Mouse (Mus musculus): ENCODE data around the gene Gas8. TPM values are rescaled to one million over a fixed set of nuclear protein-coding genes. Genes with fewer than 3 reads are reported as not detected.
"Not testable (repeated sequence)": the region's sequence is repeated elsewhere in the genome, so short reads cannot be mapped to it uniquely, and the experiment has no call there.

Gene Gas8
- polyA plus RNA-seq (2015; fragmentation: Nextera tagmentation; extraction: Ambion mirVana), result 39.0 and 43.3 TPM in 2 replicates

DNA sequence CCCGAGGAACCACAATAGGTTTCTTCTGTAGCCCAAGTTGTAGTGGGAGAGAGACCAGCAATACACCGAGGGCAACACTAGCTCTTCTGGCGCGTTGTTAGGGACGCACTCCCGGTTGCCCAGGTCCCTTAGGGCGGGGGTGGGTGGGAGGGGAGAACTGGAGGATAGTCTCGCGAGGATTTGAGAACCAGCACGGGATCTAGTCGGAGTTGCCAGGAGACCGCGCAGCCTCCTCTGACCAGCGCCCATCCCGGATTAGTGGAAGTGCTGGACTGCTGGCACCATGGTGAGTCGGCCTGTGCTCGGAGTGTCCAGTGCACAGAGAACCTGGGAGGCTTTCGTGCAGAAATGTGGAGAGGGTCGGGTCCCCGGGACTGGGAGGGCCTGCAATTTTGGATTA, at the start of gene Gas8:
TSS of gene Gas8 (plus strand) at position 168 of the 400 bp plus-strand sequence.
- no peaks in the 10 kb centered on the region for H3K9me3 ChIP-seq
- peak within 1 kb of the TSS; percentile 62 for H3K4me3 ChIP-seq
- H3K9ac ChIP-seq, result peak within 1 kb of the TSS; percentile 66
- 0% methylated on average over 20 of the region's 20 CpGs for WGBS
- H3K4me1 ChIP-seq (replicated peaks), result peaks cover 36% of the 10 kb centered on the region
- H3K27me3 ChIP-seq, result no peaks in the 10 kb centered on the region
- H3K4me2 ChIP-seq, result peak within 1 kb of the TSS; percentile 77
- H3K36me3 ChIP-seq, result peaks cover 22% of the 10 kb centered on the region
- H3K27ac ChIP-seq (replicated peaks), result peak within 1 kb of the TSS; percentile 74
- ATAC-seq (ENCODE audit: low FRiP score, low read depth), result peak; percentile 89

DNA sequence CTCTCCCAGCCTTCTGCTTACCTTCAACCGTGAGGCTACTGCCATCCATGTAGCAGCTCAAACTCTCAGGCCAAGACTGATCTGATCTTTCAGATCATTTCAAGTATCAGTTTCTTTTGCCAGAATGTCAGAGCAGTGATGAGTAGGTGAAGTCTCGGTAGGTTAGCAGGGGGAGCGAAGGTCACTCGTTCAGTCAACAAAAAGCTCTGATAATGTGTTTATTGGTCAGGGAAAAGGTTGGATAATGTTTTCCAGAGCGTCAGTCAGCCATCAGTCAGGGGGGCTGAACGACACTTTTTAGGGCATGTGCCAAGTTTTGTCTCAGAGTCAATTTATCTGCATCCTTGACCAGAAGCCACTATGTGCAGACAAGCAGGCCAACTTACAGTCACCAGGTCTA, 45.6 kb upstream of the Gas8 start:
- H3K4me2 ChIP-seq; H3K36me3 ChIP-seq; ATAC-seq (ENCODE audit: low FRiP score, low read depth); H3K9me3 ChIP-seq; H3K4me3 ChIP-seq; H3K27ac ChIP-seq (replicated peaks); H3K4me1 ChIP-seq (replicated peaks); H3K9ac ChIP-seq; H3K27me3 ChIP-seq: not testable (repeated sequence)
- WGBS, result 77% methylated on average over 6 of the region's 6 CpGs

DNA sequence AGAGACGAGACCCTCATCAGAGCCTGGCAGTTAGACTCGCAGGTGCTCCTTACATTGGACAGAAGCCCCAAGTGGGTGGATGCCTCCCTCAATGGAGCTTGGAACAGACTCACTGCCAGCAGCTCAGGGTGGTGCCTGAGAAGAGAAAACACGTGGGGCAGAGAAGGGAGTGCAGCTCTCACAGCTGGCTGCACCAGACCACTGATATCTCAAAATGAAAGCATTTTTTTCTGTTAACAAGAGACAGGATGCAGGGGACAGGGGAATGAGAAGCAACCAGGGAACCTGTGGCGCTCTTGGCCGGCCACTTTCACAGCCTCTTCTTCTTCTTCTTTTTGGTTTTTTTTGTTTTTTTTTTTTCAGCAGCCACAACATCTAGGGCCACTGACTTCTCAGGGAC, 44.1 kb upstream of the Gas8 start:
- H3K9me3 ChIP-seq; H3K4me3 ChIP-seq; H3K27ac ChIP-seq (replicated peaks); H3K36me3 ChIP-seq; ATAC-seq (ENCODE audit: low FRiP score, low read depth); H3K27me3 ChIP-seq; H3K9ac ChIP-seq; H3K4me2 ChIP-seq: not testable (repeated sequence)
- WGBS, result 74% methylated on average over 5 of the region's 5 CpGs
- H3K4me1 ChIP-seq (replicated peaks), result peaks cover 19% of the 10 kb centered on the region

DNA sequence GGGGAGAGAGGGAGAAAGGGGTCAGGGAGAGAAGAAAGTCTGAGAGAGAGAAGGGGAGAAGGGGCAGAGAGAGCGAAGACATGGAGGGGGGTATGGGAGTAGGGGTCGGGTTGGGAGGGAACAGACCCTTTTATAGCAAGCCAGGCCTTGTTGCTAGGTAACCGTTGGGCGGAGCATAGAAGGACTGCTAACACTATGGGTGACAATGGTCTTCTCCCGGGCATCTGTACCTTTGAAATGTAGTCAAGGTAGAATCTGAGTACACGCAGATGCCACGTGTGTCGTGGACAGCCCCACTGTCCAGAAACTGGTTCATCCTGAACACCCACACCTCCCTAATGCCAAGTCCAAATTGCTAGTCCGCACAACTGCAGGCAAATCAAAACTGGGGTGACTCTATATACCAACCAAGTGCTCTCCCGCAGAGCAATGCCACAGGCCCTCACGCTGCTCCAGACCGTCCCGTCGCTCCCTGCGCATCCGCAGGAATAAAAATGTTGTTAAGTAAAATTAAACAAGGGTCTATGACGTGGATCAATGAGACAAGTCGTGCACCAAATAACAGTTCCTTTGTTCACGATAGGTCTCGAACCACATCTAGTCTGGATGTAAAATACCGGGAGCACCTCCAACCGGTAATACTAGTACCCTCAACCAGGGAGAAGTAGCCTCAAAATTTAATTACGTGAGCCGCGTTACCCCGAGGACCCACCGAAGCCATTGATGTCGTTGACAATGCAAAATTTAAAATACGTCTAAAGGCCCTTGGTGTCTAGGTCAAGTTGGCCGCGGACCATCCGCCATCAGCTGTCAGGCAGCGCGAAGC, 41.5 kb upstream of the Gas8 start:
- 6% methylated on average over 34 of the region's 34 CpGs for WGBS
- Histone ChIP-seq H3K27ac (replicated peaks) (peak overlapping the region; percentile 99), H3K36me3 (peaks cover 20% of the 10 kb centered on the region), H3K4me1 (replicated peaks) (peaks cover 25% of the 10 kb centered on the region), H3K27me3 (no peaks in the 10 kb centered on the region), H3K4me3 (peak overlapping the region; percentile 90), H3K4me2 (peak overlapping the region; percentile 85), H3K9me3 (no peaks in the 10 kb centered on the region), H3K9ac (peak overlapping the region; percentile 87)
- ATAC-seq (ENCODE audit: low FRiP score, low read depth), result peak; percentile 75

DNA sequence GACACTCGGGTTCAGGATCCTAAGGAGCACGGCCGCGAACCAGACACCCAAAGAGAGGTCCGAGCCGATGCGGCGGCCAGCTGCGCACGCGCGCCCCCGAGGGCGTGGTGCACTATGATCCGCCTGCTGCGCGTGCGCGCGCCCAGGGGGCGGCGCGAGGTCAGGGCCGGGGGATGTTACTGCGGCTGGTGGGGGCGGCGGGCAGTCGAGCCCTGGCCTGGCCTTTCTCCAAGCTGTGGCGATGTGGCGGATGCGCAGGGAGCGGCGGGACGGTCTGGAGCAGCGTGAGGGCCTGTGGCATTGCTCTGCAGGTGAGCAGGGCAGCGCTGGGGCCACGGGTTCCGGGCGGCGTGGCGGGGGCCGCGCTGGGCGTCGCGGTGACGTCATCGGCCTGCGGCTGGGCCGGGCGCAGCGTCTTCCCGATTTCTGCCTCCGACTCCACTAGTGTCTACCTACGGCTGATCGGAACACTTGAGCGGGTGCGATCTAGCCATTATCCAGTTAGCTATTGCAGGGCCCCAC, 40.8 kb upstream of the Gas8 start, which contains the start of gene Afg3l1:
TSS of gene Afg3l1 (plus strand) at position 167 of the 522 bp plus-strand sequence.
- H3K9ac ChIP-seq, result peak within 1 kb of the TSS; percentile 87
- peaks cover 25% of the 10 kb centered on the region for H3K4me1 ChIP-seq (replicated peaks)
- peak within 1 kb of the TSS; percentile 90 for H3K4me3 ChIP-seq
- H3K27me3 ChIP-seq, result no peaks in the 10 kb centered on the region
- no peaks in the 10 kb centered on the region for H3K9me3 ChIP-seq
- peak within 1 kb of the TSS; percentile 85 for H3K4me2 ChIP-seq
- peak within 1 kb of the TSS; percentile 99 for H3K27ac ChIP-seq (replicated peaks)
- whole genome bisulfite sequencing, result 1% methylated on average over 58 of the region's 58 CpGs
- H3K36me3 ChIP-seq, result peaks cover 26% of the 10 kb centered on the region
- ATAC-seq (ENCODE audit: low FRiP score, low read depth), result peak; percentile 93

DNA sequence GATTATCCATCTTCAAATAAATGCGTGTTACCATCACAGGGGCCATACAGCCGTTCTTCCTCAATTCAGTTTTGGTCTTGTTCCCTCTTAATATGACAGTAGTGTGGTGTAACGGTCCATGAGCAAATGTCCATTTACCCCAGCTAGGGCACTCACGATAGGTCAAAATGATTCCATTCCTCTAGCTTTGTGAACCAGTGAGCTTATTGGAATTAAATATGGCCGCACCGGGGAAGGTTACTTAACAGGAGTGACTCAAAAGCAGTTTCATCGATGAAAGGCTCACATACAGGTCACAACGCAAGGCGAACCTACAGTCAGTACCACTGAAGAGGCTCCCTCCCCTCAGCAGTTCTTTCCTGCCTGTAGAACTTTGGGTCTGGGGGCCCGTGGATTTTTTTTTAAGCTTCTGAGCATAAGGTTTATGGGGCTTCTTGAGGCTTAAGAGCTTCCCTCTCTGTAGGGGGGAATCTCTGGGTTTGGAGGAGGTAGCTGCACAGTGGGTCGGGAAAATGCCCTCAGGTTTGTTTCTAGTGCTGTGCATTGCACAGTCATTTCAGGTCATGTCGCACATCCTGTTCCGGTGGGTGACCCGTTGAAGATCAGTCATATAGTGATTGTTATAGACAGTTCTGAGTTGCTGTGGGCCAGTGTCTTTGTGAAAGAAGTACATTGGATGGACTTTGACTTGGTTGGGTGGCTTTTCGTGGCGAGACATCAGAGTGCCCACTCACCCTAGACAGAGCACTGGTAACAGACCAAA, 40.0 kb upstream of the Gas8 start:
- peak overlapping the region; percentile 90 for H3K4me3 ChIP-seq
- peaks cover 32% of the 10 kb centered on the region for H3K36me3 ChIP-seq
- H3K4me2 ChIP-seq, result peak overlapping the region; percentile 85
- H3K9ac ChIP-seq, result peak overlapping the region; percentile 87
- no peaks in the 10 kb centered on the region for H3K27me3 ChIP-seq
- peak overlapping the region; percentile 99 for H3K27ac ChIP-seq (replicated peaks)
- WGBS, result 38% methylated on average over 16 of the region's 16 CpGs
- ATAC-seq (ENCODE audit: low FRiP score, low read depth), result no peak
- no peaks in the 10 kb centered on the region for H3K9me3 ChIP-seq
- H3K4me1 ChIP-seq (replicated peaks), result peaks cover 25% of the 10 kb centered on the region

DNA sequence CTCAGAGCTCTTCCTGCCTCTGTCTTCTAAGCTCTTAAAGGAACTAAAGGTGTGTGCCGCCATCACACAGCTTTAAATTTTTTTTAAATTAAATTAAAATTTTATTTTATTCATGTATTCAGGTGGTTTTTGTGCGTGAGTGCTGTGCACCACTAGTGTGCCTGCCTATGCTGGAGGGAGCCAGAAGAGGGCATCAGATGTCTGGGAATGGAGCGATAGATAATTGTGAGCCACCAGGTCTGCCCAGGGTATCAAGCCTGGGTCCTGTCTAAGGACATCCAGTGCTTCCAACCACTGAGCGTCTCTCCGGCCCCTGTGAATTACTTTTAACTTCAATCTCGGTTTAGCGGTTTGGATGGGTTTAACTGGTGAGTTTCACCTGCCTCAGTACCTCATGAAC, 36.0 kb upstream of the Gas8 start:
- Histone ChIP-seq H3K4me1 (replicated peaks) (peaks cover 17% of the 10 kb centered on the region), H3K27ac (replicated peaks) (no peak overlapping the region), H3K9ac (no peak overlapping the region), H3K4me2 (no peak overlapping the region), H3K27me3 (no peaks in the 10 kb centered on the region), H3K9me3 (no peaks in the 10 kb centered on the region), H3K4me3 (no peak overlapping the region), H3K36me3 (peaks cover 61% of the 10 kb centered on the region)
- no peak for ATAC-seq (ENCODE audit: low FRiP score, low read depth)
- 86% methylated on average over 7 of the region's 7 CpGs for WGBS

DNA sequence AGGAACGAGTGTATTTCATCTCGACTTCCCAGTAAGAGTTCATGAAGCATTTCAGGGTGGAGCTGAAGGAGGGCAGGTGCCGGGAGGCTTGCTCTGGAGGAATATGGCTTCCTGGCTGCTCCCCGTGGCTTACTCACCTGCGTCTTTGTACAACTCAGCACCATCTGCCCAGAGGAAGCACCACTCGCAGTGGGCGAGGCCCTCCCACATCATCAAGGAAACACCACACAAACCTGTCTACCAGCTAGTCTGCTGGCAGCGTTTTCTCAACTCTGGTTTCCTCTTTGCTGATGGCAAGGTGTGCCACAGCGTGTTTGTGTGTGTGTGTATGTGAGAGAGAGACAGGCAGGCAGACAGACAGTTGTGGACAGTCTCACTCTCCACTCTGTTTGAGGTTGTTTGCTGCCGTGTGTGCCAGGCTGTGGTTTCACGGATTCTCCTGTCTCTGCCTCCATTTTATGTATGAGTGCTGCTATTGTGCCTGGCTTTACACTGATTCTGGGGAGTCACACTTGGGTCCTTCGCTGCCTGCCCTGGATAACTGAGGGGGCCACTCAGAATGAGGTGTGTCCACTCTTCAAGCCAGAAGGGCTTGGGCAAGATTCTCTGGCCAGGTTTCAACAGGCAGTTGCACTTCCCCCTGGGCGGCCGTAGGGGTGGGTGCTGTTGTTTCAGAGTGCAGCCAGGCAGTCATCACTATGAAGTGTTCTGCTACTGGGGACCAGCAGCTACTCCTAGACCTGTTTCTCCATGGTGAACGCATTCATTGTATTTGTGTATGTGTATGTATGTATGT, 27.2 kb upstream of the Gas8 start:
- no peaks in the 10 kb centered on the region for H3K9me3 ChIP-seq
- no peak overlapping the region for H3K4me3 ChIP-seq
- H3K4me2 ChIP-seq, result no peak overlapping the region
- no peak overlapping the region for H3K9ac ChIP-seq
- 95% methylated on average over 15 of the region's 15 CpGs for WGBS
- H3K4me1 ChIP-seq (replicated peaks), result no peaks in the 10 kb centered on the region
- no peak for ATAC-seq (ENCODE audit: low FRiP score, low read depth)
- H3K27ac ChIP-seq (replicated peaks), result no peak overlapping the region
- peaks cover 87% of the 10 kb centered on the region for H3K36me3 ChIP-seq
- no peaks in the 10 kb centered on the region for H3K27me3 ChIP-seq

DNA sequence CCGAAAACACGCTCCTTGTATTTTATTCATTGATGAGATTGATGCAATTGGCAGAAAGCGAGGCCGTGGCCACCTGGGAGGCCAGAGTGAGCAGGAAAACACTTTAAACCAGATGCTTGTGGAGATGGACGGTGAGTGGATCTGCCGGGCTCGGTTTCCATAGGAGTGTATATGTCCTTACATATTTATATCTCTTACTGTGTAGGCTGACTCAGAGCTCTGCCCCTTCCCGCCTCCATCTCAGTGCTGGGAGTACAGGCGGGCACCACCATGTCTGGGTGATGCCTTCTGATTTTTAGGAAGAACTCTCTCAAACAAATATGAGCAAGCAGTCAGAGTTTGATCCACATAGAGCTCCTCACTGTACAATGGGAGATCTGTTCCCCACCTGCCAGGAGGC, 25.7 kb upstream of the Gas8 start:
- H3K4me2 ChIP-seq, result no peak overlapping the region
- ATAC-seq (ENCODE audit: low FRiP score, low read depth), result no peak
- peaks cover 87% of the 10 kb centered on the region for H3K36me3 ChIP-seq
- H3K27ac ChIP-seq (replicated peaks), result no peak overlapping the region
- H3K27me3 ChIP-seq, result no peaks in the 10 kb centered on the region
- no peaks in the 10 kb centered on the region for H3K9me3 ChIP-seq
- WGBS, result 98% methylated on average over 9 of the region's 9 CpGs
- H3K9ac ChIP-seq, result no peak overlapping the region
- no peak overlapping the region for H3K4me3 ChIP-seq
- no peaks in the 10 kb centered on the region for H3K4me1 ChIP-seq (replicated peaks)

DNA sequence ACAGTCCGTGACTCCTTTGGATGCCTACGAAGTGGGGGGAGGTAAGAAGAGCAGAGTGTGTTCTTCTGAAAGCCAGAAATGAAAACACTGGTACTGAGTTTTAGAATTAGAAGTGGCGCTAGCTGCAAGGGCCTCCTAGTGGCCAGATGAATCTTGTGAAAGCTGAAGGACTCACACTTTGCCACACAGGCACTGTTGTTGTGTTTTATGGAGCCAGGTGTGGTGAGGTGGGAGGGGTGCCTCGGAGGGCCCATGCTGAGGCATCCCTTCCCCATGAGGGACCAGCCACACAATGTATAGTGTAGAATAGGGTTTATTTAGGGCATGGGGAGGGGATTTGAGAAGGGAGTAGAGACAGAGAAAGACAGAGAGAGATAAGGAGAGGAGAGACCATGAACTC, 20.9 kb upstream of the Gas8 start:
- 91% methylated on average over 4 of the region's 4 CpGs for WGBS
- Histone ChIP-seq H3K9ac (no peak overlapping the region), H3K4me1 (replicated peaks) (no peaks in the 10 kb centered on the region), H3K4me3 (no peak overlapping the region), H3K9me3 (no peaks in the 10 kb centered on the region), H3K27ac (replicated peaks) (no peak overlapping the region), H3K36me3 (peaks cover 80% of the 10 kb centered on the region), H3K27me3 (no peaks in the 10 kb centered on the region), H3K4me2 (no peak overlapping the region)
- ATAC-seq (ENCODE audit: low FRiP score, low read depth), result no peak

DNA sequence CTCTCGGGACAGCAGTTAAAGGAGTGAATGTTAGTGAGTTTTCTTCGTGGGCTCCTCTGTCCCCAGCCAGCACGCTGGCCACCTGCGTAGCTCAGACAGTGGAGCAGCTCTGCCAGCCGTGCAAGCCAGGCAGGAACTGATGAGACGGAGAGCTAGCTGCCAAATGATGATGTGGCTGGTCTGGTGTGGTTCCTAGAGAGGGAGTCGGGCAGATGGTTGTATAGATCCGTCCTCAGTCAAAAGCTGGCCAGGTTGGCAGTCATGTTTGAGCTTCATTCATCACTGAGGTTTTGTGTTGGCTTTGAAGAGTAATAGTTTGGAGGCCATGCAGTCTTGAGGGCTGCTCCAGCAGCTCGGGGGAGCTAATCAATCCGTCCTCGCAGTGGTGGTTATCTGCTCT, 19.7 kb upstream of the Gas8 start:
- Histone ChIP-seq H3K9ac (no peak overlapping the region), H3K27ac (replicated peaks) (no peak overlapping the region), H3K4me3 (no peak overlapping the region), H3K4me2 (no peak overlapping the region), H3K9me3 (no peaks in the 10 kb centered on the region), H3K36me3 (peaks cover 80% of the 10 kb centered on the region), H3K27me3 (no peaks in the 10 kb centered on the region), H3K4me1 (replicated peaks) (no peaks in the 10 kb centered on the region)
- WGBS, result 92% methylated on average over 11 of the region's 11 CpGs
- ATAC-seq (ENCODE audit: low FRiP score, low read depth), result 0 out of 2 replicates have a peak, but pooled peaks have one; percentile 38
